Comparison of ENCODE assay signal across 8 mouse cellular contexts in genomic region chr16:5406711-5407110, GRCm38 (mm10).
A peak's percentile ranks its signal among the peaks of the same experiment; 100 is the strongest.
DNase-seq lines count a peak whose midpoint lies in the region; ATAC-seq lines count a peak whose summit lies in the region.

No protein-coding gene starts in this region.

- no peak overlapping the region for H3K4me3 ChIP-seq in neural tube, embryonic 15.5 days (replicated peaks)
- H3K4me3 ChIP-seq in embryonic facial prominence, embryonic 14.5 days (ENCODE audit: low read depth, low read length), result no peak overlapping the region
- H3K4me3 ChIP-seq in liver, embryonic 13.5 days (replicated peaks), result no peak overlapping the region

- no peak for ATAC-seq in neural tube, embryonic 15.5 days (ENCODE audit: low FRiP score)
- no peak for ATAC-seq in embryonic facial prominence, embryonic 14.5 days (ENCODE audit: low read depth)
- ATAC-seq in liver, embryonic 13.5 days (ENCODE audit: low read depth), result no peak

- no peak overlapping the region for H3K27ac ChIP-seq in neural tube, embryonic 15.5 days (replicated peaks)
- no peak overlapping the region for H3K27ac ChIP-seq in embryonic facial prominence, embryonic 14.5 days (replicated peaks; ENCODE audit: low read depth, low read length)
- H3K27ac ChIP-seq in liver, embryonic 13.5 days, result no peak overlapping the region

- H3K36me3 ChIP-seq in neural tube, embryonic 15.5 days, result no peaks in the 10 kb centered on the region
- no peaks in the 10 kb centered on the region for H3K36me3 ChIP-seq in embryonic facial prominence, embryonic 14.5 days (ENCODE audit: control insufficient read depth, insufficient read depth, low read length)
- no peaks in the 10 kb centered on the region for H3K36me3 ChIP-seq in liver, embryonic 13.5 days

- peak; percentile 72 for DNase-seq in neural tube, embryonic 10.5 days (ENCODE audit: extremely low spot score, low spot score)
- DNase-seq in adrenal gland, postnatal 25 days, result peak; percentile 83
- DNase-seq in embryonic facial prominence, embryonic 14.5 days (ENCODE audit: low spot score), result peak; percentile 65
- peak; percentile 68 for DNase-seq in kidney, adult 9 months
- peak; percentile 6 for DNase-seq in liver, embryonic 13.5 days
- peak; percentile 46 for DNase-seq in retina, postnatal 7 days (ENCODE audit: low read depth, low spot score)
- DNase-seq in adipocyte (ENCODE audit: low spot score), result no peak

- no peaks in the 10 kb centered on the region for H3K9me3 ChIP-seq in neural tube, embryonic 15.5 days (replicated peaks)
- no peaks in the 10 kb centered on the region for H3K9me3 ChIP-seq in embryonic facial prominence, embryonic 14.5 days (ENCODE audit: control insufficient read depth, low read length)
- no peaks in the 10 kb centered on the region for H3K9me3 ChIP-seq in liver, embryonic 13.5 days (replicated peaks)

- 7% methylated on average over 11 of the region's 11 CpGs for WGBS in neural tube, embryonic 15.5 days
- 6% methylated on average over 11 of the region's 11 CpGs for WGBS in embryonic facial prominence, embryonic 14.5 days
- WGBS in liver, embryonic 13.5 days (ENCODE audit: insufficient replicate concordance), result 2% methylated on average over 11 of the region's 11 CpGs

- no peak overlapping the region for H3K9ac ChIP-seq in neural tube, embryonic 15.5 days (replicated peaks)
- no peak overlapping the region for H3K9ac ChIP-seq in embryonic facial prominence, embryonic 14.5 days (ENCODE audit: low read depth, low read length)
- H3K9ac ChIP-seq in liver, embryonic 13.5 days, result no peak overlapping the region

- peaks cover 3% of the 10 kb centered on the region; the same call in 1 of the 2 replicates for H3K27me3 ChIP-seq in neural tube, embryonic 15.5 days (replicated peaks)
- no peaks in the 10 kb centered on the region for H3K27me3 ChIP-seq in embryonic facial prominence, embryonic 14.5 days (replicated peaks; ENCODE audit: control insufficient read depth, insufficient read depth, low read length)
- no peaks in the 10 kb centered on the region for H3K27me3 ChIP-seq in liver, embryonic 13.5 days

- H3K4me1 ChIP-seq in neural tube, embryonic 15.5 days, result no peaks in the 10 kb centered on the region
- H3K4me1 ChIP-seq in embryonic facial prominence, embryonic 14.5 days (ENCODE audit: control insufficient read depth, insufficient read depth, low read length), result no peaks in the 10 kb centered on the region
- H3K4me1 ChIP-seq in liver, embryonic 13.5 days (replicated peaks), result no peaks in the 10 kb centered on the region

- no peak overlapping the region for H3K4me2 ChIP-seq in neural tube, embryonic 15.5 days
- H3K4me2 ChIP-seq in embryonic facial prominence, embryonic 14.5 days (ENCODE audit: low read depth, low read length), result no peak overlapping the region
- no peak overlapping the region for H3K4me2 ChIP-seq in liver, embryonic 13.5 days
